Mouse (Mus musculus): ENCODE results near the gene H2-M5. TPM values are rescaled to one million over a fixed set of nuclear protein-coding genes. Genes with fewer than 3 reads are reported as not detected.
"Not testable (repeated sequence)": the region's sequence is repeated elsewhere in the genome, so short reads cannot be mapped to it uniquely, and the experiment has no call there.

Gene H2-M5
- polyA plus RNA-seq, 1 experiment: 0.32 TPM

DNA sequence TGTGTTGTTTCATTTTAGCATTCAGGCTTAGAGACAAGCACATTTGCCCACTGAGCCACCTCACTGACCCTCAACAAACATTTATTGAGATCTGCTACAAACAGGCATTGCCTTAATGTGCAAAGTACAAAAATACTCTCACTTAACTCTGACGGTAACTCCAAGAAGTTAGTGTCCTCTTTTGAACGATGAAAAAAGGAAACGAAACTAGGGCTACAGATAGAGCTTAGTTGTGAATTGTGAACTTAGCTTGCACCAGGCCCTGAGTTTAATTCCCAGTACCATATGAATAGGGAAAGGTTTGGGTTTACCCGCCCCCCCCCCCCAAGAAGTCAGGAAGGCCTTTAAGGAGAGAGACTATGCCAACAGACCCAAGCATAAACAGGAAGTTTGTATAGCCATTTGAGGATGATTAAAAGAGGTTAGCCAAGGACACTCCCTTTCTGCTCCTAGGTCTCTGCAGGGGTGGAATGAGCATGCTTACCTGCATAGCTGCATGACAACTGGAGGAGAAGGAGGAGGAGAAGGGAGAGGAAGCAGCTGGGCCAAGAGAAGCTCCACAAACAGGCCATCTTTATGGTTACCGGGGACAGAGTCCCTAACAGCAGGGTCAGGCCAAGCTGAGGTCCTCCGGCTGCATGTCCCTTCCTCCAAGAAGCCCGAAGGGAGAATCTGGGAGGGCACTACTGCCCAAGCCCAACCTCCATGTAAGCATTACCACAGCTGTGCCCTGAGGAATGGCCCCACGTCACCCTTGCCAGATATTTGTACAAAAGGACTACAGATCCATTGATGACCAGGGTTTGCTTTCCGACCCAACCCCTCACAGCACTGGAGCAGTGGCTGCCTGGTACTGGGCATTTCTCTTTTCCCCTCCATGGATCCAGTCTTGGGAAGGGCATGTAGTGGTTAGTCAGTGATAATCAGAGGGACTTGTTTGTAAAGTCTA lies 33.6 kb upstream of the H2-M5 start, which contains the start of gene Mog:
Gene Mog, minus strand, starts transcription at position 771 of the 949 bp plus-strand sequence.
- no peak for TF ChIP-seq POLR2A (IDR thresholded peaks at IDR 0.05; ENCODE audit: control insufficient read depth, extremely low read depth, insufficient read depth, low read length, poor library complexity)
- TF ChIP-seq CTCF (IDR thresholded peaks at IDR 0.05; ENCODE audit: borderline replicate concordance, control insufficient read depth, extremely low read depth, insufficient read depth, low read length, poor library complexity): no peak
- Histone ChIP-seq H3K36me3 (ENCODE audit: control insufficient read depth, insufficient read depth, low read length) (no peaks in the 10 kb centered on the region), H3K27ac (ENCODE audit: control insufficient read depth, insufficient read depth, low read length) (no peak within 1 kb of the TSS), H3K4me1 (replicated peaks; ENCODE audit: control insufficient read depth, insufficient read depth, low read length) (peaks cover 4% of the 10 kb centered on the region; the same call in 1 of the 2 replicates), H3K4me3 (ENCODE audit: control insufficient read depth, insufficient read depth, low read length) (no peak within 1 kb of the TSS), H3K27me3 (ENCODE audit: control insufficient read depth, insufficient read depth, low read length) (no peaks in the 10 kb centered on the region)
- no peak for DNase-seq
- WGBS: 69% methylated on average over 9 of the region's 9 CpGs

DNA sequence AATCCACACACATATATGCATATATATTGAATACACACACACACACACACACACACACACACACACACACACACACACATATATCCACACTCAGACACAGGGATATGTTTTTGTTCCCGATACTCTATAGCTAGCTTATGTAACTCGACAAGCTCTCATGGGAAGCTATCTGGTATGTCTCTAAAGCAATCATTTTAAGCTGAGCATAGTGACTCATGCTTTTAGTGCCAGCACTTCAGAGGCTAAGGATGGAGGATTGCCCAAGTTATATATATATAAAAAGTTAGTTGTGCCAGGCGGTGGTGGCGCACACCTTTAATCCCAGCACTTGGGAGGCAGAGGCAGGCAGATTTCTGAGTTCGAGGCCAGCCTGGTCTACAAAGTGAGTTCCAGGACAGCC lies 29.9 kb upstream of the H2-M5 start:
- H3K27me3 ChIP-seq (ENCODE audit: control insufficient read depth, insufficient read depth, low read length); H3K27ac ChIP-seq (ENCODE audit: control insufficient read depth, insufficient read depth, low read length); H3K4me3 ChIP-seq (ENCODE audit: control insufficient read depth, insufficient read depth, low read length); DNase-seq; H3K36me3 ChIP-seq (ENCODE audit: control insufficient read depth, insufficient read depth, low read length); H3K4me1 ChIP-seq (replicated peaks; ENCODE audit: control insufficient read depth, insufficient read depth, low read length): not testable (repeated sequence)
- WGBS: 94% methylated on average over 5 of the region's 5 CpGs

- TF ChIP-seq CTCF (IDR thresholded peaks at IDR 0.05; ENCODE audit: borderline replicate concordance, control insufficient read depth, extremely low read depth, insufficient read depth, low read length, poor library complexity): no peak
- TF ChIP-seq POLR2A (IDR thresholded peaks at IDR 0.05; ENCODE audit: control insufficient read depth, extremely low read depth, insufficient read depth, low read length, poor library complexity): no peak
- Histone ChIP-seq H3K27me3 (ENCODE audit: control insufficient read depth, insufficient read depth, low read length) (no peaks in the 10 kb centered on the region), H3K36me3 (ENCODE audit: control insufficient read depth, insufficient read depth, low read length) (no peaks in the 10 kb centered on the region), H3K27ac (ENCODE audit: control insufficient read depth, insufficient read depth, low read length) (no peak overlapping the region), H3K4me1 (replicated peaks; ENCODE audit: control insufficient read depth, insufficient read depth, low read length) (peaks cover 4% of the 10 kb centered on the region; the same call in 1 of the 2 replicates), H3K4me3 (ENCODE audit: control insufficient read depth, insufficient read depth, low read length) (no peak overlapping the region)
- no peak for DNase-seq
- WGBS: 95% methylated on average over 3 of the region's 3 CpGs
Measured at GRCm38 (mm10) chr17:37018328-37018727, 29.0 kb upstream of the H2-M5 start.

GRCm38 (mm10) chr17:37016333-37016732 lies 27.0 kb upstream of the H2-M5 start:
- TF ChIP-seq CTCF (IDR thresholded peaks at IDR 0.05; ENCODE audit: borderline replicate concordance, control insufficient read depth, extremely low read depth, insufficient read depth, low read length, poor library complexity) (no peak), POLR2A (IDR thresholded peaks at IDR 0.05; ENCODE audit: control insufficient read depth, extremely low read depth, insufficient read depth, low read length, poor library complexity) (no peak)
- Histone ChIP-seq H3K36me3 (ENCODE audit: control insufficient read depth, insufficient read depth, low read length) (no peaks in the 10 kb centered on the region), H3K27ac (ENCODE audit: control insufficient read depth, insufficient read depth, low read length) (no peak overlapping the region), H3K4me1 (replicated peaks; ENCODE audit: control insufficient read depth, insufficient read depth, low read length) (no peaks in the 10 kb centered on the region), H3K27me3 (ENCODE audit: control insufficient read depth, insufficient read depth, low read length) (no peaks in the 10 kb centered on the region), H3K4me3 (ENCODE audit: control insufficient read depth, insufficient read depth, low read length) (no peak overlapping the region)
- no peak for DNase-seq

- TF ChIP-seq CTCF (IDR thresholded peaks at IDR 0.05; ENCODE audit: borderline replicate concordance, control insufficient read depth, extremely low read depth, insufficient read depth, low read length, poor library complexity): no peak
- no peak for TF ChIP-seq POLR2A (IDR thresholded peaks at IDR 0.05; ENCODE audit: control insufficient read depth, extremely low read depth, insufficient read depth, low read length, poor library complexity)
- Histone ChIP-seq H3K27ac (ENCODE audit: control insufficient read depth, insufficient read depth, low read length) (no peak overlapping the region), H3K4me1 (replicated peaks; ENCODE audit: control insufficient read depth, insufficient read depth, low read length) (peaks cover 5% of the 10 kb centered on the region), H3K4me3 (ENCODE audit: control insufficient read depth, insufficient read depth, low read length) (no peak overlapping the region), H3K36me3 (ENCODE audit: control insufficient read depth, insufficient read depth, low read length) (no peaks in the 10 kb centered on the region), H3K27me3 (ENCODE audit: control insufficient read depth, insufficient read depth, low read length) (no peaks in the 10 kb centered on the region)
- DNase-seq: no peak
- WGBS: 84% methylated on average over 5 of the region's 5 CpGs
Measured at GRCm38 (mm10) chr17:37012141-37012540, 22.8 kb upstream of the H2-M5 start.

GRCm38 (mm10) chr17:37011719-37012118 lies 22.4 kb upstream of the H2-M5 start:
- TF ChIP-seq POLR2A (IDR thresholded peaks at IDR 0.05; ENCODE audit: control insufficient read depth, extremely low read depth, insufficient read depth, low read length, poor library complexity): no peak
- no peak for TF ChIP-seq CTCF (IDR thresholded peaks at IDR 0.05; ENCODE audit: borderline replicate concordance, control insufficient read depth, extremely low read depth, insufficient read depth, low read length, poor library complexity)
- 94% methylated on average over 3 of the region's 3 CpGs for WGBS
- no peak overlapping the region for H3K27ac ChIP-seq (ENCODE audit: control insufficient read depth, insufficient read depth, low read length)
- no peak for DNase-seq
- H3K36me3 ChIP-seq (ENCODE audit: control insufficient read depth, insufficient read depth, low read length): no peaks in the 10 kb centered on the region
- H3K4me3 ChIP-seq (ENCODE audit: control insufficient read depth, insufficient read depth, low read length): no peak overlapping the region
- H3K4me1 ChIP-seq (replicated peaks; ENCODE audit: control insufficient read depth, insufficient read depth, low read length): peaks cover 5% of the 10 kb centered on the region
- H3K27me3 ChIP-seq (ENCODE audit: control insufficient read depth, insufficient read depth, low read length): no peaks in the 10 kb centered on the region

Data from thymus, adult 2 months (tissue).